Mouse (Mus musculus) erythroblast, adult 5-6 weeks (primary cell): ENCODE measurements around the gene Dek. TPM values are rescaled to one million over a fixed set of nuclear protein-coding genes. Genes with fewer than 3 reads are reported as not detected.

Source experiments
- ATAC-seq: replicated peaks from 2 replicates; pipeline ENCODE4 v1.8.0; 2016; ENCODE audit warnings: moderate number of reproducible peaks, mild to moderate bottlenecking, moderate TSS enrichment, inconsistent platforms; ENCODE audit not compliant: poor library complexity, low FRiP score, severe bottlenecking
- total RNA-seq, 2 experiments: library from RNA; stranded (forward) in 1 of 2; stranded (reverse) in 1 of 2; fragments of 150-400 nt in 1 of 2; fragments of 200-764, 138-1000 nt in 1 of 2; gene quantifications; 2 replicates each; pipeline versions ENCODE4 v1.2.3 to v1.2.4; 2015 to 2017; ENCODE audit warnings: low replicate concordance in 2 of 2

The Dek gene
- total RNA-seq (2015; ENCODE audit: low replicate concordance) (233 and 276 TPM in 2 replicates), total RNA-seq (2017; ENCODE audit: low replicate concordance) (413 and 451 TPM in 2 replicates)

- ATAC-seq: peak; percentile 43
Measured at GRCm38 (mm10) chr13:47105711-47106579, at the start of gene Dek. Gene Dek (minus strand): TSS chr13:47106201.

DNA sequence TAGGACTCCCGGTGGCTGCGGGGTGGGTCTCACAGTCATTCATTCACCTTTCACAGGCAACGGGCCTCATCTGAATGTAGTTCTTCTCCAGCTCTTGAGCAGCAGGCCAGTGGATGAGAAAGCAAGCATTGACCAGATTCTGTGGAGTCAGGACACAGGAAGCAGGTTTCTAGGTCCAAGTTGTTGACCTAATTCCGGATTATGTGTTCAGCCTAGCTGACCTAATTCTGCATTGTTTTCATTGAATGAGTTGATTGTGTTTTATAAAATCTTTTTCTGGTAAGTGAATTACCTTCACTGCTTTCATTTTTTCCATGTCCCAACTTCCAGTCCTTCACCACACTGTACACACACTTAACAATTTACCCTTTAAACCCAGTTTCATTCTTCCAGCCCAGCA is 48.9 kb upstream of the Dek start:
- ATAC-seq: no peak

- ATAC-seq: no peak
Measured at GRCm38 (mm10) chr13:47153206-47153605, 47.2 kb upstream of the Dek start.

- ATAC-seq: peak; percentile 78
Measured at GRCm38 (mm10) chr13:47152390-47152789, 46.4 kb upstream of the Dek start.

DNA sequence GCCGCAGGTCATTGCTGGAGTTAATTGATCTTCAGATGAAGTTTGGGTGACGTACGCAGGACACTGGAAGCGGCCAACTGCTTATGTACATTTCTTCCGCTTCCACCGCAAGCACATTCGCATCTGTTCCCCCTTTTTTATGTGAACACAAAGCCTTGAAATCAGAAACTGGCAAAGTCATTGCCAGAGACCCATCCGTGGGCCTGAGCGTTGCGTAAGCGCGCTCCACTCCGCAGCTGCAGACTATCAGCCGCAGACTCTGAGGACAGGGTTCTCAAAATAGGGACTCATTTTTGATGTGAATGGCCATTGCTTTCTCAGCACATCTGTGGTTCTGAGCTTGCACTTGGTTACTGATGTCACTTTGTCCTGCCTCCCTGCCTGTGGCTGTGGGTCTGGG is 45.1 kb upstream of the Dek start:
- ATAC-seq: no peak

GRCm38 (mm10) chr13:47149993-47150392 is 44.0 kb upstream of the Dek start:
- no peak for ATAC-seq

- ATAC-seq: no peak
Measured at GRCm38 (mm10) chr13:47148573-47148972, 42.6 kb upstream of the Dek start.

DNA sequence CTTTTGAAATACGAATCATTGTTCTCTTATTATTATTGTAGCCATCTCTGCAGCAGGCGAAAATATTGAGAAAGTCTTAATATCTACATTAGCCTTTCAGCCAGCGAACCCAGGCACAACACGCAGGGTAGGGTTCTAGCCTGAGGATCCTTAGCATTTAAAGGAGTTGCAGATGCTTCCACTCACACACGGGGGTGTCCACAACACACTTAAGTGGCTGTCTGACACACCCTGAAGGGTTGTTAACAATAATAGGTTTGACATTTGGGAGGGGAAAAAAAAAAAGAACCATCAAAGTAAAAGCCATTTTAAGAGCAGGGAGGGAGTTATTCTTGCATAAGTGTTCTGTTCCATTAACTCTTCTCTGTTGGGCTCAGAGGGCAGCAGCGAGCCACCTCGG is 40.4 kb upstream of the Dek start:
- ATAC-seq: no peak

GRCm38 (mm10) chr13:47145939-47146338 is 39.9 kb upstream of the Dek start:
- ATAC-seq: no peak

DNA sequence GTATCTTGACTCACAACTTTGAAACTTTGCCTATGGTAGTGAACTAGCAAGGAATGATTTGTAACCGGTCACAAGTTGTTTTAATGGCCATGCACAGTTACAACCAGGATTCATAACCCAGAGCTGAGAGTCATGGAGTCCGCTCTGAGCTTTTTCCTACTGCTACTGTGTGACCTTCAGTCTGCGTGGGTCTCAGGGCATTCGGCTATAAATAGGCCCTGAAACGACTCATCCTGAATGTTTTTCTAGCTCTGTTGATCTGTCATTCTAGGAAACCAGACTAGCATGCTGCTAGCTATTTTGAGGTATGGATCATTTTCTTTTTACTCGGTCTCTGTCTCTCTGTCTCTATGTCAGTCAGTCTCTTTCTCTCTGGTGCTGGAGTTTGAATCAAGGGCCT is 36.8 kb upstream of the Dek start:
- ATAC-seq: no peak

- no peak for ATAC-seq
Measured at GRCm38 (mm10) chr13:47135741-47136140, 29.7 kb upstream of the Dek start.

DNA sequence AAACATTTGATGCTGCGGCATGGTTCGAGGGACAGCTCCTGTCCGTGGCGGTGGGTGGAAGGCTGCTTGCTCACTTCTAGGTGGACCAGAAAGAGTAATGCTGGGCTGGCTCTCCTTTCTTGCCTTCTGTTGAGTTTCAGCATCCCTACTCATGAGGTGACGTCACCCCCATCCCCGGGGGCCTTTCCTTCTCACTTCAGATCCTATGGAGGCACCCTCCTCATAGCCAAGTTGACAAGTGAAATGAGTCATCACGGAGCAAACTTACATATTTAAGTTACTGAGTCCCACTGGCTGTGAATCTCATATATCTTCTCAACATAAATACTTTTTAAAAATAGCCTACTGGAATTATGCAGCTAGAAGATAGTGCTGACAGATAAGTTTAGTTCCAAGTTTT is 28.8 kb upstream of the Dek start:
- no peak for ATAC-seq

GRCm38 (mm10) chr13:47133058-47133457 is 27.1 kb upstream of the Dek start:
- ATAC-seq: no peak

- ATAC-seq: no peak
Measured at GRCm38 (mm10) chr13:47129090-47129489, 23.1 kb upstream of the Dek start.

- no peak for ATAC-seq
Measured at GRCm38 (mm10) chr13:47125595-47125994, 19.6 kb upstream of the Dek start.

DNA sequence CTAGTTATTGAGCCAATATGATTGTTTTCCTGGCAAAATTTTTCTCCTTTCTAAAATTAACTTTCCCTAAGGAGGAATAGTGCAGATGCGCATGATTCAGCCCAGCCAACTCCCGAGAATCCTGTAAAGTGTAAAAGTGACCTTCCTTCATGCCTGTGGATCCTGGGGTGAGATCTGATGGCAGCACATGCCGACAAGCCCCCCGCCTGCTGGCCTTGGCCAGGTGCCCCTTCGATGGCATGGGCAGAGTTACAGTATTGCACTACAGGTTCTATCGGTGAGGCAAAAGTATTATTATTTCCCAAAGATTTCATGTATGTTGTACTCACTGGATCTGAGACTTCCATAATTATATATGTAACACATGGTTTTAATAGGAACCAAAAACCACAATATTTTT is 19.0 kb upstream of the Dek start:
- no peak for ATAC-seq

- no peak for ATAC-seq
Measured at GRCm38 (mm10) chr13:47124449-47124848, 18.4 kb upstream of the Dek start.

DNA sequence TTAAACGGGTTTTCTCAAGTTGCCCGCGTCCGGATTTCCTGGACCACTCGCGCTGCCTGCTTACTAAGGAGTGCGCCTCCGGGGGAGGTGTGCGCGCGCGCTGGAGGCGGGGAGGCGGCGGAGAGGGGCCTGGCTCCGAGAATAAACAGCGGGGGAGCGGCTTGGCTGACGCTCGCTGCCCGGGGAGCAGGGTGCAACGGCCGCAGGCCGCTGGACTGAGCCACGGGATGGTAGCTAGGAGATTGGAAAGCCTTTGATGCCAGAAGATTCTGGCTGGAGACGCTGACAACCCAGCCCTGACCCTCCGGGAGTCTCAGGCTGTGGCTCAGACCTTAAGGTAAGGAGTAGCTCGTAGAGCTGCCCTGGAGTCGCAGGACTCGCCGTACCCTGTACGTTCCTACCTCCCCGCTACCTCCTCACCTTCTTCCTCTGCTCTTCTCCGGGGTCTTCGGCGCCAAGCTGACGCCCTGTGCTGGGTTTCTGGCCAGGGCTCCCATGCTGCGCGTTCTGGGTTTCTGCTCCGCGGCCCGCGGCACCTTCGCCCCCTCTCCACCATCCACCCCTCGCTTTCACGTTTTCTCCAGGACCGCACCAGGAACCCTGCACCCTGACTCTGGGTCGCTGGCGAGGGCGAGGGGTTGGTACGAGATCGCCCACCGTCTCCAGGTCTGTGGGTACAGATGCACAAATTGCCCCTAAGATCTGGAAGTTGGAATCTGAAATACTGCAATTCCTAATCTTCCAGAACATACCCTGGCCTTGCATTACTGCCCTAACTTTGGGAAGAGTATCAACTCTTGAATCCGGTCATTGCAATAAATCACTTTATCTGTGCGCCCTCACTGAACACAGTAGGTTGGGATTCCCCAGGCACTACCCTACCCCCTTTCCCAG is 16.8 kb upstream of the Dek start, which contains the start of gene Rnf144b:
Gene Rnf144b, plus strand, starts transcription at position 120 of the 894 bp plus-strand sequence.
- ATAC-seq: no peak

DNA sequence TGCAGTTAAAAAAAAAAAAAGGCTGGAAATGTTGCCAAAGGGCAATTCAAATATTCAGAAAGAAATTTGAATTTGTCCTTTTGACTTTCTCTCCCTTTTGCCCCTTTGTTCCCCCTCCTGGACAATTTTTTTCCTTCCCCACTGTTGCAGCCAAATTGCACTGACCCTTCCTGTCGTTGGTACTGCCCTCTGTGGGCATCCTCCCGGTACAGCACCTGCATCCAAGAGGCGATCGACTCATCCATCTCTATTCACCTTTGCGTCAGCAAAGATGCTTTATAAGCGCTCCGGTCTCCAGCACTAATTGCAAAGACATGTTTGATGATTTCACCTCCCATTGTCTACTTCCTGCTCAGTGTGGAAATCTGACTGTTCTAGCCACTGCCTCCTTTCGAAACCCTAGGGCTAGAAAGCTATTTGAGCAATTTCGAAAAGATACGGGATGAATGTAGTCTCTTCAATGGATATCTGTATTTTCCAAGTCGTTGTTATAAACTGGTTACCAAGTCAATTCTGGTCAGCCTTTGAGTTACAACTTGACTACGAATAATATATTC is 15.4 kb upstream of the Dek start:
- 0 out of 2 replicates have a peak, but pooled peaks have one; percentile 57 for ATAC-seq

- ATAC-seq: no peak
Measured at GRCm38 (mm10) chr13:47116000-47116399, 10.0 kb upstream of the Dek start.
